Mouse (Mus musculus) heart, embryonic 15.5 days (tissue): ENCODE measurements around the gene Ssxb3. TPM values are rescaled to one million over a fixed set of nuclear protein-coding genes. Genes with fewer than 3 reads are reported as not detected.
"Not testable (repeated sequence)": the region's sequence is repeated elsewhere in the genome, so short reads cannot be mapped to it uniquely, and the experiment has no call there.

Experiments used
- ATAC-seq: fragments of 200-750 bp; cut with Nextera tagmentation; replicated peaks from 2 replicates; pipeline ENCODE4 v1.8.0; 2017; ENCODE audit warnings: low read depth, moderate TSS enrichment; ENCODE audit not compliant: insufficient number of reproducible peaks, insufficient read depth, low FRiP score
- H3K27ac ChIP-seq: fragments of 300-500 bp; sonication (generic); 2 replicates; pipeline ENCODE4 v1.5.1; 2015; ENCODE audit warnings: mild to moderate bottlenecking, inconsistent platforms
- H3K27me3 ChIP-seq: fragments of 300-500 bp; sonication (generic); 2 replicates; pipeline ENCODE4 v1.6.1; 2015; ENCODE audit warnings: inconsistent platforms
- H3K36me3 ChIP-seq: fragments of 300-500 bp; sonication (generic); 2 replicates; pipeline ENCODE4 v1.6.1; 2015; ENCODE audit warnings: mild to moderate bottlenecking, inconsistent platforms
- H3K4me1 ChIP-seq: fragments of 300-500 bp; sonication (generic); replicated peaks from 2 replicates; pipeline ENCODE4 v1.6.1; 2015; ENCODE audit warnings: inconsistent platforms
- H3K4me2 ChIP-seq: fragments of 300-500 bp; sonication (generic); 2 replicates; pipeline ENCODE4 v1.6.1; 2015; ENCODE audit warnings: inconsistent platforms, mild to moderate bottlenecking, moderate library complexity
- H3K4me3 ChIP-seq: fragments of 300-500 bp; sonication (generic); 2 replicates; pipeline ENCODE4 v1.5.1; 2015; ENCODE audit warnings: mild to moderate bottlenecking, inconsistent platforms
- H3K9ac ChIP-seq: fragments of 300-500 bp; sonication (generic); 2 replicates; pipeline ENCODE4 v1.6.1; 2015; ENCODE audit warnings: mild to moderate bottlenecking, inconsistent platforms
- H3K9me3 ChIP-seq: fragments of 300-500 bp; sonication (generic); replicated peaks from 2 replicates; pipeline ENCODE4 v1.6.1; 2016; ENCODE audit warnings: inconsistent platforms
- WGBS: fragments of 180-500 bp; shearing (Covaris S2); methylation state at CpG from one replicate; pipeline ENCODE4 v1.1.7; 2015; ENCODE audit warnings: mixed read lengths; 5-methylcytosine and 5-hydroxymethylcytosine counted together
- polyA plus RNA-seq: library from polyadenylated mRNA; unstranded; fragments of >200 nt; fragmentation: Nextera tagmentation; extraction: Ambion mirVana; gene quantifications from 2 replicates; pipeline ENCODE4 v1.2.1, GENCODE M21; 2015

The Ssxb3 gene
- not detected in 2 replicates for polyA plus RNA-seq

DNA sequence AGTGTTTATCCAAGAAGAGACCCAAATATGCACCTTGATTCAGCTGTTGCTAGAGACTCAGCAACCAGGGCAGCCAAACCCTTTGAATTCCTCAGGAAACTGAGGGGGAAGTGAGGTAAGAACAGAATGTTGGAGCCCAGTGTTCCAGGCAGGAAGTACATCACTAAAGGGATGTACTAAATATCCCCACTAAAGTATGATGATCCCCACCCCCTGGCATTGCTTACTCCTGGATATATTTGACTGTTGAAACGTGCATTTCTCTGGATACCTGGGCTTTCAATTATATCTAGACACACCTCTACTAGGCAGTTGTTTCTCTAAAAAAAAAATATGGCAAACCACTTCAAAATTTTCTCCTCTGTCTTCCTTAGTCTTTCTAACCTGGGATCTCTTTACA lies at the start of gene Ssxb3:
Ssxb3 (minus strand) TSS at position 101 of the 400 bp plus-strand sequence.
- not testable (repeated sequence) for H3K36me3 ChIP-seq, H3K4me1 ChIP-seq, H3K9ac ChIP-seq, H3K27me3 ChIP-seq, H3K4me3 ChIP-seq, H3K4me2 ChIP-seq, H3K9me3 ChIP-seq, H3K27ac ChIP-seq, ATAC-seq
- WGBS: 16% methylated on average over 1 of the region's 1 CpGs

- not testable (repeated sequence) for H3K27me3 ChIP-seq, H3K36me3 ChIP-seq, H3K4me1 ChIP-seq, H3K4me3 ChIP-seq, ATAC-seq, H3K4me2 ChIP-seq, H3K9ac ChIP-seq, H3K27ac ChIP-seq, H3K9me3 ChIP-seq
- WGBS: 57% methylated on average over 4 of the region's 4 CpGs
These were observed 43.5 kb downstream of the Ssxb3 start, which contains the start of gene Ssxb6 for GRCm38 (mm10) chrX:8548155-8548554. Ssxb6 (minus strand) TSS chrX:8548255.

Other genes with a start within 250 kb of the Ssxb3 start
- gene Ssxb9, start 224.8 kb downstream of the Ssxb3 start, polyA plus RNA-seq: not detected in 2 replicates
- gene Ssxb1, start 178.5 kb downstream of the Ssxb3 start, polyA plus RNA-seq: not detected in 2 replicates
- not detected in 2 replicates for gene Ssxb2, start 130.1 kb downstream of the Ssxb3 start, polyA plus RNA-seq
- gene Gm14459, start 66.9 kb downstream of the Ssxb3 start, polyA plus RNA-seq: not detected in 2 replicates
- not detected in 2 replicates for gene Ssxb6, start 43.6 kb downstream of the Ssxb3 start, polyA plus RNA-seq
- gene Ssxb8, start 99.0 kb upstream of the Ssxb3 start, polyA plus RNA-seq: not detected in 2 replicates
- gene Ssx9, start 156.6 kb upstream of the Ssxb3 start, polyA plus RNA-seq: not detected in 2 replicates
- not detected in 2 replicates for gene Ssxb5, start 211.9 kb upstream of the Ssxb3 start, polyA plus RNA-seq